Mouse (Mus musculus) cerebellum, adult 2 months (tissue): ENCODE results near the gene Cenpp. TPM values are rescaled to one million over a fixed set of nuclear protein-coding genes. Genes with fewer than 3 reads are reported as not detected.
A peak's percentile ranks its signal among the peaks of the same experiment; 100 is the strongest.

Source experiments
- DNase-seq, 2 experiments: peaks; one replicate each; pipeline ENCODE4 v3.0.0; 2021
- H3K27ac ChIP-seq: fragments of 200-500 bp; 2 replicates; pipeline ENCODE4 v1.5.1; 2012; ENCODE audit warnings: low read length, control low read depth, inconsistent platforms; ENCODE audit not compliant: insufficient read depth
- H3K27me3 ChIP-seq: fragments of 200-500 bp; 2 replicates; pipeline ENCODE4 v1.6.1; 2012; ENCODE audit warnings: inconsistent platforms, mild to moderate bottlenecking, low read length, moderate library complexity; ENCODE audit not compliant: control insufficient read depth, insufficient read depth
- H3K4me1 ChIP-seq: fragments of 200-500 bp; 2 replicates; pipeline ENCODE4 v1.6.1; 2011; ENCODE audit warnings: low read length; ENCODE audit not compliant: control insufficient read depth, insufficient read depth
- H3K4me3 ChIP-seq: fragments of 200-500 bp; replicated peaks from 2 replicates; pipeline ENCODE3; 2011; ENCODE audit warnings: mild to moderate bottlenecking, low read depth, low read length, control low read depth; ENCODE audit not compliant: insufficient read depth
- CTCF ChIP-seq: fragments of 200-500 bp; IDR thresholded peaks from 2 replicates; pipeline ENCODE4 v1.5.1; 2011; ENCODE audit warnings: low read depth, mild to moderate bottlenecking, control low read depth, low read length, moderate library complexity, borderline replicate concordance; ENCODE audit not compliant: insufficient read depth
- POLR2A ChIP-seq: fragments of 200-500 bp; IDR thresholded peaks from 2 replicates; pipeline ENCODE4 v1.6.1; 2011; ENCODE audit warnings: low read length, control low read depth, borderline replicate concordance; ENCODE audit not compliant: insufficient read depth
- WGBS: fragments of 180-500 bp; shearing (Covaris S2); methylation state at CpG from one replicate; pipeline ENCODE4 v1.1.7; 2018; 5-methylcytosine and 5-hydroxymethylcytosine counted together
- polyA plus RNA-seq: library from polyadenylated mRNA; depleted of rRNA; stranded (reverse); fragments of >200 nt; gene quantifications from 2 replicates; pipeline ENCODE4 v1.2.3, GENCODE M21; 2012

Gene Cenpp
- polyA plus RNA-seq, 1 experiment, result 0.98 TPM

- no peak for DNase-seq
- Histone ChIP-seq H3K4me1 (no peaks in the 10 kb centered on the region), H3K27ac (no peak overlapping the region), H3K4me3 (no peak overlapping the region), H3K27me3 (no peaks in the 10 kb centered on the region)
- TF ChIP-seq CTCF, result no peak
- TF ChIP-seq POLR2A, result no peak
- 80% methylated on average over 1 of the region's 1 CpGs for WGBS
Observed at GRCm38 (mm10) chr13:49556924-49557323, 95.7 kb downstream of the Cenpp start.

DNA sequence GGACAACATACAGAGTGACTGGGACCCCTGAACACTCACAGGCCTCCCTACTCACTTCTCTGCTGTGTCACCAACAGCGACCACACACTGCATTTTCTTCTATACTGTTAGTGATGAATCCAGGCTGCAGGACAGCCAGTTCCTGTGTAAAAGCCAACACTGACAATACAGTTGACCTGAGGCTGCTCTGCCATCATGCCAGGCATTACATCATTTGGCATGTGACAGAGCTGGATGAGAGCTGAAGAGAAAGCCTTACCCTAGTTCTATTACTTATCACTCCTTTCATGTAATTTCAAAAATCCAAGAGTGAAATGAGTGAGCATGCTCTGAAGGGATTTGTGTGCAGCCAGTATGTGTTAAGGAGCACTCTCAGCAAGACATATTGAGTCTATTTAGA, 96.4 kb downstream of the Cenpp start:
- no peak overlapping the region for H3K27ac ChIP-seq
- H3K4me1 ChIP-seq, result no peaks in the 10 kb centered on the region
- TF ChIP-seq CTCF (no peak), POLR2A (no peak)
- peak; percentile 8 to 21 for DNase-seq
- no peak overlapping the region for H3K4me3 ChIP-seq
- 63% methylated on average over 1 of the region's 1 CpGs for whole genome bisulfite sequencing
- H3K27me3 ChIP-seq, result no peaks in the 10 kb centered on the region

DNA sequence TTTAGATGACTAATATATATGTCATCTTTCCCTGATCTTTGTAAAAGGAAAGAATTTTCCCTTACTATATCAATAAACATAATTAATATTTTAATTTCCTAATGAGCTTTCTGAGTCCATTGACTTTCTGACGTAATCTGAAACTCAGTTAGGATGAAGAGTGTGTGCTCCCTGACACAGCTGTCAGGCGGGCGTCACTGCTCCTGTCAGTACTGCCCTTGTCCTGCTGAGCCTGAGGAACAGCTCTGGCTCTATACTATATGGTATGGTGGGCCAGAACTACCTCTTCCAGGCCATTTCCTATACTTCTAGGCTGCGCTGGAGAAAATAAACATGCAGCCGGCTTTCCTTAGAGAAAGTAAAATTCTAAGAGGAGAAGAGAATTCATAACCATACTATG, 98.1 kb downstream of the Cenpp start:
- no peak for TF ChIP-seq CTCF
- TF ChIP-seq POLR2A, result no peak
- H3K4me3 ChIP-seq, result no peak overlapping the region
- no peaks in the 10 kb centered on the region for H3K4me1 ChIP-seq
- DNase-seq, result no peak
- no peaks in the 10 kb centered on the region for H3K27me3 ChIP-seq
- 70% methylated on average over 5 of the region's 5 CpGs for WGBS
- no peak overlapping the region for H3K27ac ChIP-seq

DNA sequence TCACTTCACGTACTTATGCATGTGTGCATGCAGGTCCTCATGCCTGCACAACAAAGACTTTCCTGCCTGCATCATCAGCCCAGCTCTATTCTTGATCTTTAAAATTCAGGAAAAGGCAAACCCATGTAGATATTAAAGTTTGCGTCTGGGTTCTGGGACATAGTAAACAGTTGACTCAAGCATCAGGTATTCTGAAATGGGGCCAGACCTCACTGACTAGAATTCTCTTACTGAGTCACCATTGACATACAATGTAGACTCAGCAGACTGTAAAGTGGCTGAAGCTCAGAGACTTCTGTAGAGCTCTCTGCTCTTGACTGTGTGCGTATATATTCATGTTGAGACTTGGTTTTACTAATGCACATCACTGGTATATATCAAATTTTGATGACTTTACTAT, 103.0 kb downstream of the Cenpp start:
- Histone ChIP-seq H3K27ac (no peak overlapping the region), H3K4me1 (no peaks in the 10 kb centered on the region), H3K27me3 (no peaks in the 10 kb centered on the region), H3K4me3 (no peak overlapping the region)
- no peak for DNase-seq
- no peak for TF ChIP-seq CTCF
- no peak for TF ChIP-seq POLR2A
- 94% methylated on average over 3 of the region's 3 CpGs for WGBS

DNA sequence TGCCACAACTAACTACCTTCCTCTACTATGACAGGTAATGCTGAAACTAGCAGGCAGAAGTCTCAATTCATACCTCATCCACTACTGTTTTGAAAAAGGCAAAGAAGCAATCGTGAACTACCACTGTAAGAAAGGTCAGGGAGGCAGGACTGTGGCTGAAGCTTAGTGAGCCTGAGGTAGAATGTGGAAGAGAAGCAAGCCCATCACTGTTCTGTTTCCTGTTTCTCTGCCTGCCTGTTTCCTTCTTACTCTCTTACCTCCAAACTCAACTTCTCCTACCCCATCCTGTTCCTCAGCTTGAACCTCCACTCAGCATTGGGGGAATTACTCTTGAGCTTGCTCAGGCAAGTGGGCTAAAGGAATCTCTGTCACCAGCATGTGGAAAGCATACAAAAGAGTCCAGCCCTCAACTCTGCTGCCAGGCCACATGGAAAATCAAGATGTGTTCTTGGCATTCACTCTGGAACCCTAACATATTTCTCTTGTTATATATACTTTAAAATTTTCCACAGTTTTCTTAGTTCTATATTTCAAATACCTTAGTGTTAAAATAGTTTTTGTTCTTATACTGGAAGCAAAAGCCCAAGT, 104.9 kb downstream of the Cenpp start:
- 79% methylated on average over 1 of the region's 1 CpGs for WGBS
- H3K27me3 ChIP-seq, result no peaks in the 10 kb centered on the region
- TF ChIP-seq CTCF (no peak), POLR2A (no peak)

GRCm38 (mm10) chr13:49546517-49546916, 106.1 kb downstream of the Cenpp start:
- Histone ChIP-seq H3K4me3 (no peak overlapping the region), H3K27ac (no peak overlapping the region), H3K4me1 (no peaks in the 10 kb centered on the region), H3K27me3 (no peaks in the 10 kb centered on the region)
- WGBS, result 84% methylated on average over 1 of the region's 1 CpGs
- TF ChIP-seq POLR2A, result no peak
- TF ChIP-seq CTCF, result no peak
- DNase-seq, result no peak

More for the DNA sequence above, 104.9 kb downstream of the Cenpp start:
- Histone ChIP-seq H3K27ac (no peak overlapping the region), H3K4me1 (no peaks in the 10 kb centered on the region), H3K4me3 (no peak overlapping the region)
- no peak for DNase-seq

GRCm38 (mm10) chr13:49545646-49546045, 106.9 kb downstream of the Cenpp start:
- Histone ChIP-seq H3K4me1 (no peaks in the 10 kb centered on the region), H3K4me3 (no peak overlapping the region), H3K27ac (no peak overlapping the region), H3K27me3 (no peaks in the 10 kb centered on the region)
- TF ChIP-seq CTCF (no peak), POLR2A (no peak)
- 45% methylated on average over 3 of the region's 3 CpGs for WGBS
- DNase-seq, result no peak

GRCm38 (mm10) chr13:49544279-49544678, 108.3 kb downstream of the Cenpp start, which contains the start of gene Aspn:
Gene Aspn (plus strand): TSS chr13:49544443.
- Histone ChIP-seq H3K4me1 (no peaks in the 10 kb centered on the region), H3K27ac (no peak within 1 kb of the TSS), H3K27me3 (no peaks in the 10 kb centered on the region), H3K4me3 (no peak within 1 kb of the TSS)
- TF ChIP-seq POLR2A, result no peak
- no peak for TF ChIP-seq CTCF
- WGBS, result 48% methylated on average over 3 of the region's 3 CpGs
- DNase-seq, result no peak

- Histone ChIP-seq H3K27me3 (no peaks in the 10 kb centered on the region), H3K4me3 (no peak overlapping the region), H3K27ac (no peak overlapping the region), H3K4me1 (no peaks in the 10 kb centered on the region)
- TF ChIP-seq POLR2A, result no peak
- no peak for DNase-seq
- 96% methylated on average over 1 of the region's 1 CpGs for WGBS
Observed at GRCm38 (mm10) chr13:49538693-49539092, 113.9 kb downstream of the Cenpp start.
